Mouse (Mus musculus): ENCODE results near the gene Gps1. TPM values are rescaled to one million over a fixed set of nuclear protein-coding genes. Genes with fewer than 3 reads are reported as not detected.
"Not testable (repeated sequence)": the region's sequence is repeated elsewhere in the genome, so short reads cannot be mapped to it uniquely, and the experiment has no call there.

Gene Gps1
- total and polyA plus RNA-seq, 2 experiments from 2014 or later: 233 to 252 TPM

- no peaks in the 10 kb centered on the region for H3K9me3 ChIP-seq (ENCODE audit: low read length)
- DNase-seq (ENCODE audit: low spot score) (no peak), ATAC-seq (ENCODE audit: low FRiP score) (no peak)
- H3K27me3 ChIP-seq (ENCODE audit: insufficient read depth, low read length): no peaks in the 10 kb centered on the region
- 48% methylated on average over 1 of the region's 1 CpGs for WGBS
- H3K36me3 ChIP-seq (ENCODE audit: insufficient read depth, low read length): no peaks in the 10 kb centered on the region
- no peak overlapping the region for H3K9ac ChIP-seq (replicated peaks; ENCODE audit: low read length, poor library complexity, severe bottlenecking)
- H3K4me1 ChIP-seq (ENCODE audit: insufficient read depth, low read length): no peaks in the 10 kb centered on the region
- no peak overlapping the region for H3K4me3 ChIP-seq (ENCODE audit: low read depth, low read length)
- no peak for TF ChIP-seq CTCF (IDR thresholded peaks at IDR 0.05)
- H3K4me2 ChIP-seq (ENCODE audit: low read depth, low read length, poor library complexity, severe bottlenecking): no peak overlapping the region
- H3K27ac ChIP-seq (ENCODE audit: low read depth, low read length): no peak overlapping the region
These were observed 15.9 kb upstream of the Gps1 start for GRCm38 (mm10) chr11:120768206-120768605.

GRCm38 (mm10) chr11:120772749-120773148 lies 11.3 kb upstream of the Gps1 start:
- 74% methylated on average over 3 of the region's 3 CpGs for WGBS
- ATAC-seq (ENCODE audit: low FRiP score) (no peak), DNase-seq (ENCODE audit: low spot score) (no peak)
- TF ChIP-seq CTCF (IDR thresholded peaks at IDR 0.05): no peak
- Histone ChIP-seq H3K27me3 (ENCODE audit: insufficient read depth, low read length) (no peaks in the 10 kb centered on the region), H3K36me3 (ENCODE audit: insufficient read depth, low read length) (no peaks in the 10 kb centered on the region), H3K9ac (replicated peaks; ENCODE audit: low read length, poor library complexity, severe bottlenecking) (no peak overlapping the region), H3K9me3 (ENCODE audit: low read length) (no peaks in the 10 kb centered on the region), H3K4me3 (ENCODE audit: low read depth, low read length) (no peak overlapping the region), H3K27ac (ENCODE audit: low read depth, low read length) (no peak overlapping the region), H3K4me2 (ENCODE audit: low read depth, low read length, poor library complexity, severe bottlenecking) (no peak overlapping the region), H3K4me1 (ENCODE audit: insufficient read depth, low read length) (no peaks in the 10 kb centered on the region)

- H3K27me3 ChIP-seq (ENCODE audit: insufficient read depth, low read length): no peaks in the 10 kb centered on the region
- H3K4me2 ChIP-seq (ENCODE audit: low read depth, low read length, poor library complexity, severe bottlenecking): no peak overlapping the region
- DNase-seq (ENCODE audit: low spot score) (no peak), ATAC-seq (ENCODE audit: low FRiP score) (no peak)
- H3K9ac ChIP-seq (replicated peaks; ENCODE audit: low read length, poor library complexity, severe bottlenecking): no peak overlapping the region
- H3K27ac ChIP-seq (ENCODE audit: low read depth, low read length): no peak overlapping the region
- 89% methylated on average over 7 of the region's 7 CpGs for WGBS
- no peaks in the 10 kb centered on the region for H3K9me3 ChIP-seq (ENCODE audit: low read length)
- H3K4me3 ChIP-seq (ENCODE audit: low read depth, low read length): no peak overlapping the region
- no peak for TF ChIP-seq CTCF (IDR thresholded peaks at IDR 0.05)
- H3K4me1 ChIP-seq (ENCODE audit: insufficient read depth, low read length): no peaks in the 10 kb centered on the region
- no peaks in the 10 kb centered on the region for H3K36me3 ChIP-seq (ENCODE audit: insufficient read depth, low read length)
These were observed 10.4 kb upstream of the Gps1 start for GRCm38 (mm10) chr11:120773463-120774190.

GRCm38 (mm10) chr11:120775774-120776469 lies 8.2 kb upstream of the Gps1 start:
- TF ChIP-seq CTCF (IDR thresholded peaks at IDR 0.05): peak; percentile 100

GRCm38 (mm10) chr11:120777123-120777522 lies 6.9 kb upstream of the Gps1 start:
- no peaks in the 10 kb centered on the region for H3K4me1 ChIP-seq (ENCODE audit: insufficient read depth, low read length)
- H3K9ac ChIP-seq (replicated peaks; ENCODE audit: low read length, poor library complexity, severe bottlenecking): 0 out of 2 replicates have a peak overlapping the region, but pooled peaks have one; percentile 19
- no peaks in the 10 kb centered on the region for H3K27me3 ChIP-seq (ENCODE audit: insufficient read depth, low read length)
- no peak overlapping the region for H3K4me2 ChIP-seq (ENCODE audit: low read depth, low read length, poor library complexity, severe bottlenecking)
- WGBS: 27% methylated on average over 6 of the region's 6 CpGs
- H3K9me3 ChIP-seq (ENCODE audit: low read length): no peaks in the 10 kb centered on the region
- no peak for ATAC-seq (ENCODE audit: low FRiP score)
- H3K27ac ChIP-seq (ENCODE audit: low read depth, low read length): no peak overlapping the region
- no peak for TF ChIP-seq CTCF (IDR thresholded peaks at IDR 0.05)
- H3K4me3 ChIP-seq (ENCODE audit: low read depth, low read length): no peak overlapping the region
- H3K36me3 ChIP-seq (ENCODE audit: insufficient read depth, low read length): peaks cover 13% of the 10 kb centered on the region
- no peak for DNase-seq (ENCODE audit: low spot score)

More at GRCm38 (mm10) chr11:120775774-120776469, 8.2 kb upstream of the Gps1 start:
- DNase-seq (ENCODE audit: low spot score): peak; percentile 93
- H3K27me3 ChIP-seq (ENCODE audit: insufficient read depth, low read length): no peaks in the 10 kb centered on the region
- no peak overlapping the region for H3K9ac ChIP-seq (replicated peaks; ENCODE audit: low read length, poor library complexity, severe bottlenecking)
- H3K4me1 ChIP-seq (ENCODE audit: insufficient read depth, low read length): no peaks in the 10 kb centered on the region
- H3K9me3 ChIP-seq (ENCODE audit: low read length): no peaks in the 10 kb centered on the region
- H3K36me3 ChIP-seq (ENCODE audit: insufficient read depth, low read length): peaks cover 6% of the 10 kb centered on the region
- 25% methylated on average over 15 of the region's 15 CpGs for WGBS
- peak; percentile 81 for ATAC-seq (ENCODE audit: low FRiP score)
- H3K4me2 ChIP-seq (ENCODE audit: low read depth, low read length, poor library complexity, severe bottlenecking): no peak overlapping the region
- no peak overlapping the region for H3K4me3 ChIP-seq (ENCODE audit: low read depth, low read length)
- H3K27ac ChIP-seq (ENCODE audit: low read depth, low read length): no peak overlapping the region

- no peak overlapping the region for H3K4me3 ChIP-seq (ENCODE audit: low read depth, low read length)
- no peaks in the 10 kb centered on the region for H3K27me3 ChIP-seq (ENCODE audit: insufficient read depth, low read length)
- no peak for ATAC-seq (ENCODE audit: low FRiP score)
- no peak overlapping the region for H3K9ac ChIP-seq (replicated peaks; ENCODE audit: low read length, poor library complexity, severe bottlenecking)
- no peak overlapping the region for H3K4me2 ChIP-seq (ENCODE audit: low read depth, low read length, poor library complexity, severe bottlenecking)
- no peaks in the 10 kb centered on the region for H3K9me3 ChIP-seq (ENCODE audit: low read length)
- H3K36me3 ChIP-seq (ENCODE audit: insufficient read depth, low read length): peaks cover 16% of the 10 kb centered on the region
- H3K27ac ChIP-seq (ENCODE audit: low read depth, low read length): no peak overlapping the region
- peaks cover 2% of the 10 kb centered on the region; the same call in 1 of the 2 replicates for H3K4me1 ChIP-seq (ENCODE audit: insufficient read depth, low read length)
- no peak for TF ChIP-seq CTCF (IDR thresholded peaks at IDR 0.05)
- 83% methylated on average over 1 of the region's 1 CpGs for WGBS
- DNase-seq (ENCODE audit: low spot score): no peak
These were observed 4.2 kb upstream of the Gps1 start for GRCm38 (mm10) chr11:120779876-120780275.

- not testable (repeated sequence) for H3K9ac ChIP-seq (replicated peaks; ENCODE audit: low read length, poor library complexity, severe bottlenecking); DNase-seq (ENCODE audit: low spot score); ATAC-seq (ENCODE audit: low FRiP score); H3K4me3 ChIP-seq (ENCODE audit: low read depth, low read length); H3K27ac ChIP-seq (ENCODE audit: low read depth, low read length); H3K9me3 ChIP-seq (ENCODE audit: low read length); H3K27me3 ChIP-seq (ENCODE audit: insufficient read depth, low read length); H3K4me1 ChIP-seq (ENCODE audit: insufficient read depth, low read length); H3K4me2 ChIP-seq (ENCODE audit: low read depth, low read length, poor library complexity, severe bottlenecking)
- peaks cover 16% of the 10 kb centered on the region for H3K36me3 ChIP-seq (ENCODE audit: insufficient read depth, low read length)
- 92% methylated on average over 6 of the region's 6 CpGs for WGBS
These were observed 2.7 kb upstream of the Gps1 start for GRCm38 (mm10) chr11:120781361-120781760.
